Mouse (Mus musculus): ENCODE results near the gene Prdm16. TPM values are rescaled to one million over a fixed set of nuclear protein-coding genes. Genes with fewer than 3 reads are reported as not detected.
A peak's percentile ranks its signal among the peaks of the same experiment; 100 is the strongest.

Prdm16 gene
- polyA plus RNA-seq, 1 experiment from 2014 or later: 2.1 TPM

GRCm38 (mm10) chr4:154335761-154336160 is 300.9 kb downstream of the Prdm16 start, which contains the start of gene B230104I21Rik:
B230104I21Rik (plus strand) TSS chr4:154336127.
- H3K27ac ChIP-seq (ENCODE audit: low read length): no peak within 1 kb of the TSS
- 75% methylated on average over 12 of the region's 12 CpGs for WGBS (ENCODE audit: insufficient replicate concordance)
- 0 out of 2 replicates have a peak within 1 kb of the TSS, but pooled peaks have one; percentile 19 for H3K9ac ChIP-seq (ENCODE audit: low read depth, low read length)

GRCm38 (mm10) chr4:154334699-154335402 is 301.8 kb downstream of the Prdm16 start:
- WGBS (ENCODE audit: insufficient replicate concordance): 46% methylated on average over 48 of the region's 48 CpGs
- ATAC-seq (ENCODE audit: low read depth): peak; percentile 57
- Histone ChIP-seq H3K4me2 (ENCODE audit: low read depth, low read length) (peak overlapping the region; percentile 41), H3K27ac (ENCODE audit: low read length) (no peak overlapping the region), H3K4me1 (ENCODE audit: control insufficient read depth, low read depth, low read length) (no peaks in the 10 kb centered on the region), H3K27me3 (ENCODE audit: control insufficient read depth, insufficient read depth, low read depth, low read length) (no peaks in the 10 kb centered on the region), H3K4me3 (ENCODE audit: low read depth, low read length) (peak overlapping the region; percentile 28), H3K9me3 (replicated peaks; ENCODE audit: control insufficient read depth, low read length) (no peaks in the 10 kb centered on the region), H3K36me3 (ENCODE audit: control insufficient read depth, insufficient read depth) (no peaks in the 10 kb centered on the region), H3K9ac (ENCODE audit: low read depth, low read length) (0 out of 2 replicates have a peak overlapping the region, but pooled peaks have one; percentile 19)

More at GRCm38 (mm10) chr4:154335761-154336160, 300.9 kb downstream of the Prdm16 start, which contains the start of gene B230104I21Rik:
- Histone ChIP-seq H3K36me3 (ENCODE audit: control insufficient read depth, insufficient read depth) (no peaks in the 10 kb centered on the region), H3K4me3 (ENCODE audit: low read depth, low read length) (peak within 1 kb of the TSS; percentile 28; the same call in 1 of the 2 replicates), H3K27me3 (ENCODE audit: control insufficient read depth, insufficient read depth, low read depth, low read length) (no peaks in the 10 kb centered on the region), H3K9me3 (replicated peaks; ENCODE audit: control insufficient read depth, low read length) (no peaks in the 10 kb centered on the region), H3K4me2 (ENCODE audit: low read depth, low read length) (peak within 1 kb of the TSS; percentile 41), H3K4me1 (ENCODE audit: control insufficient read depth, low read depth, low read length) (no peaks in the 10 kb centered on the region)
- ATAC-seq (ENCODE audit: low read depth): no peak

GRCm38 (mm10) chr4:154333300-154333699 is 303.4 kb downstream of the Prdm16 start:
- 64% methylated on average over 8 of the region's 8 CpGs for WGBS (ENCODE audit: insufficient replicate concordance)
- H3K4me1 ChIP-seq (ENCODE audit: control insufficient read depth, low read depth, low read length): no peaks in the 10 kb centered on the region; the same call in 1 of the 2 replicates
- no peak overlapping the region for H3K9ac ChIP-seq (ENCODE audit: low read depth, low read length)
- H3K4me2 ChIP-seq (ENCODE audit: low read depth, low read length): no peak overlapping the region
- no peak for ATAC-seq (ENCODE audit: low read depth)
- no peak overlapping the region for H3K4me3 ChIP-seq (ENCODE audit: low read depth, low read length)
- no peak overlapping the region for H3K27ac ChIP-seq (ENCODE audit: low read length)
- H3K27me3 ChIP-seq (ENCODE audit: control insufficient read depth, insufficient read depth, low read depth, low read length): no peaks in the 10 kb centered on the region
- H3K9me3 ChIP-seq (replicated peaks; ENCODE audit: control insufficient read depth, low read length): no peaks in the 10 kb centered on the region
- no peaks in the 10 kb centered on the region for H3K36me3 ChIP-seq (ENCODE audit: control insufficient read depth, insufficient read depth)

GRCm38 (mm10) chr4:154331271-154331670 is 305.4 kb downstream of the Prdm16 start:
- 66% methylated on average over 12 of the region's 12 CpGs for WGBS (ENCODE audit: insufficient replicate concordance)
- Histone ChIP-seq H3K4me2 (ENCODE audit: low read depth, low read length) (no peak overlapping the region), H3K4me3 (ENCODE audit: low read depth, low read length) (no peak overlapping the region), H3K9ac (ENCODE audit: low read depth, low read length) (no peak overlapping the region), H3K4me1 (ENCODE audit: control insufficient read depth, low read depth, low read length) (no peaks in the 10 kb centered on the region; the same call in 1 of the 2 replicates), H3K27me3 (ENCODE audit: control insufficient read depth, insufficient read depth, low read depth, low read length) (no peaks in the 10 kb centered on the region), H3K36me3 (ENCODE audit: control insufficient read depth, insufficient read depth) (no peaks in the 10 kb centered on the region), H3K27ac (ENCODE audit: low read length) (no peak overlapping the region), H3K9me3 (replicated peaks; ENCODE audit: control insufficient read depth, low read length) (no peaks in the 10 kb centered on the region)
- ATAC-seq (ENCODE audit: low read depth): no peak

- no peak for ATAC-seq (ENCODE audit: low read depth)
- no peak overlapping the region for H3K4me3 ChIP-seq (ENCODE audit: low read depth, low read length)
- no peaks in the 10 kb centered on the region; the same call in 1 of the 2 replicates for H3K4me1 ChIP-seq (ENCODE audit: control insufficient read depth, low read depth, low read length)
- H3K36me3 ChIP-seq (ENCODE audit: control insufficient read depth, insufficient read depth): no peaks in the 10 kb centered on the region
- 80% methylated on average over 7 of the region's 7 CpGs for WGBS (ENCODE audit: insufficient replicate concordance)
- H3K4me2 ChIP-seq (ENCODE audit: low read depth, low read length): no peak overlapping the region
- no peak overlapping the region for H3K9ac ChIP-seq (ENCODE audit: low read depth, low read length)
- H3K27ac ChIP-seq (ENCODE audit: low read length): no peak overlapping the region
- no peaks in the 10 kb centered on the region for H3K9me3 ChIP-seq (replicated peaks; ENCODE audit: control insufficient read depth, low read length)
- H3K27me3 ChIP-seq (ENCODE audit: control insufficient read depth, insufficient read depth, low read depth, low read length): no peaks in the 10 kb centered on the region
These were observed 306.7 kb downstream of the Prdm16 start for GRCm38 (mm10) chr4:154330001-154330400.

GRCm38 (mm10) chr4:154328836-154329235 is 307.8 kb downstream of the Prdm16 start:
- Histone ChIP-seq H3K27ac (ENCODE audit: low read length) (no peak overlapping the region), H3K4me3 (ENCODE audit: low read depth, low read length) (no peak overlapping the region), H3K27me3 (ENCODE audit: control insufficient read depth, insufficient read depth, low read depth, low read length) (no peaks in the 10 kb centered on the region), H3K9ac (ENCODE audit: low read depth, low read length) (no peak overlapping the region), H3K36me3 (ENCODE audit: control insufficient read depth, insufficient read depth) (no peaks in the 10 kb centered on the region), H3K4me2 (ENCODE audit: low read depth, low read length) (no peak overlapping the region), H3K4me1 (ENCODE audit: control insufficient read depth, low read depth, low read length) (no peaks in the 10 kb centered on the region; the same call in 1 of the 2 replicates), H3K9me3 (replicated peaks; ENCODE audit: control insufficient read depth, low read length) (no peaks in the 10 kb centered on the region)
- WGBS (ENCODE audit: insufficient replicate concordance): 12% methylated on average over 6 of the region's 6 CpGs
- peak; percentile 32; the same call in 1 of the 2 replicates for ATAC-seq (ENCODE audit: low read depth)

GRCm38 (mm10) chr4:154328431-154328830 is 308.2 kb downstream of the Prdm16 start:
- Histone ChIP-seq H3K27me3 (ENCODE audit: control insufficient read depth, insufficient read depth, low read depth, low read length) (no peaks in the 10 kb centered on the region), H3K4me2 (ENCODE audit: low read depth, low read length) (no peak overlapping the region), H3K27ac (ENCODE audit: low read length) (no peak overlapping the region), H3K9me3 (replicated peaks; ENCODE audit: control insufficient read depth, low read length) (no peaks in the 10 kb centered on the region), H3K4me1 (ENCODE audit: control insufficient read depth, low read depth, low read length) (no peaks in the 10 kb centered on the region; the same call in 1 of the 2 replicates), H3K4me3 (ENCODE audit: low read depth, low read length) (no peak overlapping the region), H3K36me3 (ENCODE audit: control insufficient read depth, insufficient read depth) (no peaks in the 10 kb centered on the region), H3K9ac (ENCODE audit: low read depth, low read length) (no peak overlapping the region)
- peak; percentile 9; the same call in 1 of the 2 replicates for ATAC-seq (ENCODE audit: low read depth)
- 11% methylated on average over 20 of the region's 20 CpGs for WGBS (ENCODE audit: insufficient replicate concordance)

- Histone ChIP-seq H3K27me3 (ENCODE audit: control insufficient read depth, insufficient read depth, low read depth, low read length) (no peaks in the 10 kb centered on the region), H3K9me3 (replicated peaks; ENCODE audit: control insufficient read depth, low read length) (no peaks in the 10 kb centered on the region), H3K4me2 (ENCODE audit: low read depth, low read length) (no peak overlapping the region), H3K4me3 (ENCODE audit: low read depth, low read length) (no peak overlapping the region), H3K27ac (ENCODE audit: low read length) (no peak overlapping the region), H3K4me1 (ENCODE audit: control insufficient read depth, low read depth, low read length) (no peaks in the 10 kb centered on the region; the same call in 1 of the 2 replicates), H3K9ac (ENCODE audit: low read depth, low read length) (no peak overlapping the region), H3K36me3 (ENCODE audit: control insufficient read depth, insufficient read depth) (no peaks in the 10 kb centered on the region)
- WGBS (ENCODE audit: insufficient replicate concordance): 49% methylated on average over 4 of the region's 4 CpGs
- no peak for ATAC-seq (ENCODE audit: low read depth)
These were observed 311.3 kb downstream of the Prdm16 start for GRCm38 (mm10) chr4:154325410-154325809.

GRCm38 (mm10) chr4:154313622-154313967 is 323.1 kb downstream of the Prdm16 start:
- Histone ChIP-seq H3K27ac (ENCODE audit: low read length) (no peak overlapping the region), H3K4me3 (ENCODE audit: low read depth, low read length) (no peak overlapping the region), H3K9ac (ENCODE audit: low read depth, low read length) (no peak overlapping the region), H3K36me3 (ENCODE audit: control insufficient read depth, insufficient read depth) (no peaks in the 10 kb centered on the region), H3K4me2 (ENCODE audit: low read depth, low read length) (no peak overlapping the region), H3K27me3 (ENCODE audit: control insufficient read depth, insufficient read depth, low read depth, low read length) (no peaks in the 10 kb centered on the region), H3K9me3 (replicated peaks; ENCODE audit: control insufficient read depth, low read length) (no peaks in the 10 kb centered on the region), H3K4me1 (ENCODE audit: control insufficient read depth, low read depth, low read length) (no peaks in the 10 kb centered on the region)
- 59% methylated on average over 11 of the region's 11 CpGs for WGBS (ENCODE audit: insufficient replicate concordance)
- no peak for ATAC-seq (ENCODE audit: low read depth)

Data from liver, embryonic 16.5 days (tissue).